Mouse (Mus musculus): ENCODE data around the gene Ptpn13.

Ptpn13 gene

GRCm38 (mm10) chr5:103593575-103593974 is 168.6 kb downstream of the Ptpn13 start:
- no peak for DNase-seq (ENCODE audit: low read depth, low spot score)

- no peak for DNase-seq (ENCODE audit: low read depth, low spot score)
These were observed 170.6 kb downstream of the Ptpn13 start for GRCm38 (mm10) chr5:103595394-103596226.

- no peak for DNase-seq (ENCODE audit: low read depth, low spot score)
These were observed 171.6 kb downstream of the Ptpn13 start for GRCm38 (mm10) chr5:103596467-103597146.

GRCm38 (mm10) chr5:103597604-103598003 is 172.6 kb downstream of the Ptpn13 start:
- no peak for DNase-seq (ENCODE audit: low read depth, low spot score)

- no peak for DNase-seq (ENCODE audit: low read depth, low spot score)
These were observed 173.3 kb downstream of the Ptpn13 start for GRCm38 (mm10) chr5:103598264-103598663.

GRCm38 (mm10) chr5:103598881-103599280 is 173.9 kb downstream of the Ptpn13 start:
- no peak for DNase-seq (ENCODE audit: low read depth, low spot score)

- DNase-seq (ENCODE audit: low read depth, low spot score) = no peak
These were observed 178.3 kb downstream of the Ptpn13 start for GRCm38 (mm10) chr5:103603115-103603893.

- DNase-seq (ENCODE audit: low read depth, low spot score) = no peak
These were observed 180.7 kb downstream of the Ptpn13 start for GRCm38 (mm10) chr5:103605707-103606106.

GRCm38 (mm10) chr5:103610148-103610547 is 185.2 kb downstream of the Ptpn13 start:
- no peak for DNase-seq (ENCODE audit: low read depth, low spot score)

- no peak for DNase-seq (ENCODE audit: low read depth, low spot score)
These were observed 186.0 kb downstream of the Ptpn13 start for GRCm38 (mm10) chr5:103610856-103611472.

- no peak for DNase-seq (ENCODE audit: low read depth, low spot score)
These were observed 187.3 kb downstream of the Ptpn13 start for GRCm38 (mm10) chr5:103612316-103612715.

- no peak for DNase-seq (ENCODE audit: low read depth, low spot score)
These were observed 189.4 kb downstream of the Ptpn13 start for GRCm38 (mm10) chr5:103614356-103614755.

GRCm38 (mm10) chr5:103617191-103617590 is 192.2 kb downstream of the Ptpn13 start:
- no peak for DNase-seq (ENCODE audit: low read depth, low spot score)

GRCm38 (mm10) chr5:103620301-103620973 is 195.4 kb downstream of the Ptpn13 start:
- DNase-seq (ENCODE audit: low read depth, low spot score) = no peak

- no peak for DNase-seq (ENCODE audit: low read depth, low spot score)
These were observed 197.3 kb downstream of the Ptpn13 start for GRCm38 (mm10) chr5:103622321-103622720.

GRCm38 (mm10) chr5:103624831-103625230 is 199.8 kb downstream of the Ptpn13 start:
- no peak for DNase-seq (ENCODE audit: low read depth, low spot score)

- no peak for DNase-seq (ENCODE audit: low read depth, low spot score)
These were observed 203.5 kb downstream of the Ptpn13 start for GRCm38 (mm10) chr5:103628499-103628898.

GRCm38 (mm10) chr5:103629111-103629764 is 204.2 kb downstream of the Ptpn13 start, which contains the start of gene Slc10a6:
Slc10a6 (minus strand) TSS chr5:103629403.
- no peak for DNase-seq (ENCODE audit: low read depth, low spot score)

GRCm38 (mm10) chr5:103629854-103630580 is 205.0 kb downstream of the Ptpn13 start:
- DNase-seq (ENCODE audit: low read depth, low spot score) = no peak

GRCm38 (mm10) chr5:103637162-103637561 is 212.2 kb downstream of the Ptpn13 start:
- DNase-seq (ENCODE audit: low read depth, low spot score) = no peak
